Mouse (Mus musculus) liver, postnatal 0 days (tissue): ENCODE measurements around the gene Mamstr.

Experiments
- CTCF ChIP-seq: sonication (generic); IDR thresholded peaks from 2 replicates; pipeline ENCODE4 v1.5.1; 2016; ENCODE audit warnings: antibody characterized with exemption, low read depth
- EP300 ChIP-seq: IDR thresholded peaks from 2 replicates; pipeline ENCODE4 v1.6.1; 2016; ENCODE audit warnings: antibody characterized with exemption, low read depth, mild to moderate bottlenecking

GRCm38 (mm10) chr7:45644872-45645590, 5.3 kb downstream of the Mamstr start:
- TF ChIP-seq EP300 (no peak), CTCF (no peak)
